Mouse (Mus musculus) thymus, adult 2 months (tissue): ENCODE measurements around the gene Prkn. TPM values are rescaled to one million over a fixed set of nuclear protein-coding genes. Genes with fewer than 3 reads are reported as not detected.

Experiments used
- DNase-seq: peaks from one replicate; pipeline ENCODE4 v3.0.0; 2021
- H3K27ac ChIP-seq: fragments of 200-500 bp; 2 replicates; pipeline ENCODE4 v1.5.1; 2012; ENCODE audit warnings: low read length, control low read depth; ENCODE audit not compliant: control insufficient read depth, insufficient read depth
- H3K27me3 ChIP-seq: fragments of 200-500 bp; 2 replicates; pipeline ENCODE4 v1.6.1; 2012; ENCODE audit warnings: mild to moderate bottlenecking, low read length, moderate library complexity, mixed read lengths; ENCODE audit not compliant: control insufficient read depth, insufficient read depth
- H3K36me3 ChIP-seq: fragments of 200-500 bp; 2 replicates; pipeline ENCODE4 v1.6.1; 2012; ENCODE audit warnings: mild to moderate bottlenecking, low read length, moderate library complexity; ENCODE audit not compliant: control insufficient read depth, insufficient read depth
- H3K4me1 ChIP-seq: fragments of 200-500 bp; replicated peaks from 2 replicates; pipeline ENCODE4 v1.6.1; 2012; ENCODE audit warnings: low read length; ENCODE audit not compliant: control insufficient read depth, insufficient read depth
- H3K4me3 ChIP-seq: fragments of 200-500 bp; 2 replicates; pipeline ENCODE4 v1.5.1; 2012; ENCODE audit warnings: mild to moderate bottlenecking, low read length, control low read depth, moderate library complexity; ENCODE audit not compliant: control insufficient read depth, insufficient read depth
- CTCF ChIP-seq: fragments of 200-500 bp; IDR thresholded peaks from 2 replicates; pipeline ENCODE4 v1.5.1; 2012; ENCODE audit warnings: mild to moderate bottlenecking, control low read depth, low read length, moderate library complexity, borderline replicate concordance; ENCODE audit not compliant: control insufficient read depth, poor library complexity, insufficient read depth; ENCODE audit errors: extremely low read depth
- POLR2A ChIP-seq: fragments of 200-500 bp; IDR thresholded peaks from 2 replicates; pipeline ENCODE4 v1.6.1; 2012; ENCODE audit warnings: mild to moderate bottlenecking, low read length, control low read depth, moderate library complexity; ENCODE audit not compliant: control insufficient read depth, poor library complexity, insufficient read depth; ENCODE audit errors: extremely low read depth
- WGBS: fragments of 180-500 bp; shearing (Covaris S2); methylation state at CpG from one replicate; pipeline ENCODE4 v1.1.7; 2018; 5-methylcytosine and 5-hydroxymethylcytosine counted together
- polyA plus RNA-seq: library from polyadenylated mRNA; depleted of rRNA; stranded (reverse); fragments of >200 nt; gene quantifications from 2 replicates; pipeline ENCODE4 v1.2.3, GENCODE M21; 2012

Gene Prkn
- polyA plus RNA-seq, 1 experiment, result 1.4 TPM

- Histone ChIP-seq H3K27ac (no peak overlapping the region), H3K4me3 (no peak overlapping the region), H3K27me3 (no peaks in the 10 kb centered on the region), H3K36me3 (no peaks in the 10 kb centered on the region), H3K4me1 (no peaks in the 10 kb centered on the region)
- DNase-seq, result no peak
- TF ChIP-seq CTCF (no peak), POLR2A (no peak)
- WGBS, result 94% methylated on average over 9 of the region's 9 CpGs
Observed at GRCm38 (mm10) chr17:11923989-11924388, 1083.8 kb downstream of the Prkn start.

- 63% methylated on average over 11 of the region's 11 CpGs for WGBS
- Histone ChIP-seq H3K27ac (no peak overlapping the region), H3K4me3 (no peak overlapping the region), H3K4me1 (no peaks in the 10 kb centered on the region), H3K36me3 (no peaks in the 10 kb centered on the region), H3K27me3 (no peaks in the 10 kb centered on the region)
- TF ChIP-seq CTCF, result no peak
- TF ChIP-seq POLR2A, result no peak
- no peak for DNase-seq
Observed at GRCm38 (mm10) chr17:11926865-11927386, 1086.7 kb downstream of the Prkn start.

- WGBS, result 93% methylated on average over 4 of the region's 4 CpGs
- DNase-seq, result no peak
- no peak for TF ChIP-seq POLR2A
- no peak for TF ChIP-seq CTCF
Observed at GRCm38 (mm10) chr17:11931641-11932040, 1091.5 kb downstream of the Prkn start.

GRCm38 (mm10) chr17:11933737-11934136 lies 1093.6 kb downstream of the Prkn start:
- no peaks in the 10 kb centered on the region for H3K36me3 ChIP-seq
- H3K4me3 ChIP-seq, result no peak overlapping the region
- H3K27ac ChIP-seq, result no peak overlapping the region
- no peak for DNase-seq
- no peaks in the 10 kb centered on the region for H3K27me3 ChIP-seq
- 83% methylated on average over 5 of the region's 5 CpGs for whole genome bisulfite sequencing
- no peak for TF ChIP-seq CTCF
- TF ChIP-seq POLR2A, result no peak
- no peaks in the 10 kb centered on the region for H3K4me1 ChIP-seq

More at GRCm38 (mm10) chr17:11931641-11932040, 1091.5 kb downstream of the Prkn start:
- Histone ChIP-seq H3K4me1 (no peaks in the 10 kb centered on the region), H3K27me3 (no peaks in the 10 kb centered on the region), H3K4me3 (no peak overlapping the region), H3K27ac (no peak overlapping the region), H3K36me3 (no peaks in the 10 kb centered on the region)

- Histone ChIP-seq H3K27ac (no peak overlapping the region), H3K4me1 (no peaks in the 10 kb centered on the region), H3K36me3 (no peaks in the 10 kb centered on the region), H3K27me3 (no peaks in the 10 kb centered on the region), H3K4me3 (no peak overlapping the region)
- WGBS, result 92% methylated on average over 3 of the region's 3 CpGs
- no peak for DNase-seq
- TF ChIP-seq POLR2A (no peak), CTCF (no peak)
Observed at GRCm38 (mm10) chr17:11947436-11947835, 1107.3 kb downstream of the Prkn start.

- no peak overlapping the region for H3K27ac ChIP-seq
- no peaks in the 10 kb centered on the region for H3K4me1 ChIP-seq
- TF ChIP-seq CTCF (no peak), POLR2A (no peak)
- H3K36me3 ChIP-seq, result no peaks in the 10 kb centered on the region
- 88% methylated on average over 10 of the region's 10 CpGs for WGBS
- no peak overlapping the region for H3K4me3 ChIP-seq
- DNase-seq, result no peak
- H3K27me3 ChIP-seq, result no peaks in the 10 kb centered on the region
Observed at GRCm38 (mm10) chr17:11949551-11950197, 1109.5 kb downstream of the Prkn start.
